Mouse (Mus musculus) heart, embryonic 13.5 days (tissue): ENCODE measurements around the gene Ctcfl. TPM values are rescaled to one million over a fixed set of nuclear protein-coding genes. Genes with fewer than 3 reads are reported as not detected.
"Not testable (repeated sequence)": the region's sequence is repeated elsewhere in the genome, so short reads cannot be mapped to it uniquely, and the experiment has no call there.

Source experiments
- ATAC-seq: fragments of 200-750 bp; cut with Nextera tagmentation; 2 replicates; pipeline ENCODE4 v1.8.0; 2017; ENCODE audit warnings: moderate TSS enrichment; ENCODE audit not compliant: insufficient number of reproducible peaks, low FRiP score, low TSS enrichment; ENCODE audit errors: extremely low read depth
- H3K27ac ChIP-seq: fragments of 300-500 bp; sonication (generic); replicated peaks from 2 replicates; pipeline ENCODE4 v1.5.1; 2015; ENCODE audit warnings: moderate library complexity, mild to moderate bottlenecking, inconsistent platforms
- H3K27me3 ChIP-seq: fragments of 300-500 bp; sonication (generic); replicated peaks from 2 replicates; pipeline ENCODE4 v1.6.1; 2015; ENCODE audit warnings: mild to moderate bottlenecking, inconsistent platforms
- H3K36me3 ChIP-seq: fragments of 300-500 bp; sonication (generic); 2 replicates; pipeline ENCODE4 v1.6.1; 2015; ENCODE audit warnings: mild to moderate bottlenecking, inconsistent platforms
- H3K4me1 ChIP-seq: fragments of 300-500 bp; sonication (generic); 2 replicates; pipeline ENCODE4 v1.6.1; 2015; ENCODE audit warnings: inconsistent platforms
- H3K4me2 ChIP-seq: fragments of 300-500 bp; sonication (generic); 2 replicates; pipeline ENCODE4 v1.6.1; 2015; ENCODE audit warnings: inconsistent platforms, mild to moderate bottlenecking, moderate library complexity
- H3K4me3 ChIP-seq: fragments of 300-500 bp; sonication (generic); 2 replicates; pipeline ENCODE4 v1.5.1; 2015; ENCODE audit warnings: moderate library complexity, mild to moderate bottlenecking, inconsistent platforms
- H3K9ac ChIP-seq: fragments of 300-500 bp; sonication (generic); 2 replicates; pipeline ENCODE4 v1.6.1; 2015; ENCODE audit warnings: inconsistent platforms, mild to moderate bottlenecking, moderate library complexity
- H3K9me3 ChIP-seq: fragments of 300-500 bp; sonication (generic); 2 replicates; pipeline ENCODE4 v1.6.1; 2016; ENCODE audit warnings: inconsistent platforms
- WGBS: fragments of 180-500 bp; shearing (Covaris S2); methylation state at CpG from one replicate; pipeline ENCODE4 v1.1.7; 2015; ENCODE audit warnings: mixed read lengths; 5-methylcytosine and 5-hydroxymethylcytosine counted together
- polyA plus RNA-seq: library from polyadenylated mRNA; unstranded; fragments of >200 nt; fragmentation: Nextera tagmentation; extraction: Ambion mirVana; gene quantifications from 2 replicates; pipeline ENCODE4 v1.2.1, GENCODE M21; 2015

Gene Ctcfl
- polyA plus RNA-seq, 1 experiment from 2014 or later, result 0.70 TPM

DNA sequence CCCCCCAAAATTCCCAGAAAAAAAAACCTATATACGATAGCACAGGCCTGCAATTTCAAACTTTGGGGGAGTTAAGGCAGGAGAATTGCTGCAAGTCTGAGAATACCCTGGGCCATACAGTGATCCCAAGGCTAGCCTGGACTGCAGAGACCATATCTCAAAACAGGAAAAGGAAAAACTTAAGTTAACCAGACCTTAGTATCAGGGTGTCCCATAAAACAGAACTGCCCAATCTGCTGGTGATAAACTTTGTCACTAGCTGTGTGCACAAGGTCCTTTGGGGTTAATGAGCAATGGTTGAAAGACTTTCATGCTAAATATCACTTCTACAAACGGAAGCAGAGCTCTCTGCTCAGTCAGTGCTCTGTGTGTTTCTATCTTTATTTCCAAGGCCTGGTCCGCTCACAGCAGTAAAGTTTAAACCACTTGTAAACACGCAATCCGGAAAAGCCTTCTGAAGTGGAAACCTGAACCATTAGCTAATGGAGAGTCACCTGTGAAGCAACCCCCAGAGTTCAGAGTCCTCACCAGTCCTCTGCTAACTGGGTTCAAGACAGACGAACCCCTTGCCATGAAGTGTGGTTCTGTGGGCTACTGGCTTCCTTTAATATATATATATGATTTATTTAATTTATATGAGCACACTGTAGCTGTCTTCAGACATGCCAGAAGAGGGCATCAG is 10.7 kb downstream of the Ctcfl start:
- no peak overlapping the region for H3K9ac ChIP-seq
- no peak for ATAC-seq
- H3K27ac ChIP-seq, result no peak overlapping the region
- peaks cover 6% of the 10 kb centered on the region for H3K4me1 ChIP-seq
- 0 out of 2 replicates have a peak, but pooled peaks cover 3% of the 10 kb centered on the region for H3K9me3 ChIP-seq
- peaks cover 15% of the 10 kb centered on the region for H3K27me3 ChIP-seq
- no peak overlapping the region for H3K4me2 ChIP-seq
- H3K4me3 ChIP-seq, result no peak overlapping the region
- WGBS, result 68% methylated on average over 6 of the region's 6 CpGs
- no peaks in the 10 kb centered on the region for H3K36me3 ChIP-seq

DNA sequence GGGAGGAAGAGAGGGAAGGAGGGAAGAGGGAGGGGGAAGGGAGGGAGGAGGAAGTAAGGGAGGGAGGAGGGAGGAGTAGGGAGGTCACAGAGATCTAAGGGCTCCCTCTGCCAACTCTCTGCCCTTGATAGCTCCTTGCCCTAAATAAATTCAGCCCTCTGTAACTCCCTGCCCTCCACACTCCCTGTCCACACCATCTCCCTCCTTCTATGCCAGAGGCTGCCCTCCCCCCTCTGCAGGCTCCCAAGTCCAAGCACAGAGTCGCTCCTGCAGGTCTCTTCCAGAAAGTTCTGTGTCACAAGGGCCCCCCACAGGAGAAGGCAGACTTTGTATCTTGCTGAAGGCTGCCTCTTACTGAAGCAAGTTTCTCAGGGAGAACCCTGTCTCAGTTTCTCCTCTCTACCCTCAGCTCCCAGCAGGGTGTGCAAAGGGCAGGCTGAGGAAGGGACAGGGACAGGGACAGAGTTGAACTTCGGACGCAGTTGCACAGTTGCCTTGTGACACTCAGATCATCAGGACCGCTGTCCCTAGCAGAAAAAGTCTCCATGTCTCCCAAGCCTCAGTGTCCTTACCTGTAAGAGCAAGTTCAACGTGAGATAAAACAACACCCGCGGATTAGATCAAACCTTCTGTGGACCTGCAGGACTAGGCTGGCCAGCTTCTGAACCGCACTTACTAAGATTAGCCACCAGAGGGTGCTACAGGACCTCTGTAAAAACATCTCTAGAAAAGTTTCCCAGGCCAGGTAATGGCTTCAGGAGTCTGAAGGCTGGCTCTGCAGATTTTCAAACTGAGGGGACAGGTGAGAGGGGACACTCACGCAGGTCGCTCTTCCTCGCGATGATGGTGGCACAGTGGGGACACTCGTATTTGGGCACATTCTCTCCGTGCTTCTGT is 12.2 kb downstream of the Ctcfl start:
- peak overlapping the region; percentile 24; the same call in 1 of the 2 replicates for H3K4me2 ChIP-seq
- peaks cover 6% of the 10 kb centered on the region for H3K4me1 ChIP-seq
- no peak for ATAC-seq
- WGBS, result 16% methylated on average over 14 of the region's 14 CpGs
- H3K36me3 ChIP-seq, result no peaks in the 10 kb centered on the region
- no peak overlapping the region for H3K27ac ChIP-seq
- no peaks in the 10 kb centered on the region for H3K9me3 ChIP-seq
- H3K27me3 ChIP-seq, result peaks cover 15% of the 10 kb centered on the region
- H3K4me3 ChIP-seq, result no peak overlapping the region
- peak overlapping the region; percentile 0; the same call in 1 of the 2 replicates for H3K9ac ChIP-seq

DNA sequence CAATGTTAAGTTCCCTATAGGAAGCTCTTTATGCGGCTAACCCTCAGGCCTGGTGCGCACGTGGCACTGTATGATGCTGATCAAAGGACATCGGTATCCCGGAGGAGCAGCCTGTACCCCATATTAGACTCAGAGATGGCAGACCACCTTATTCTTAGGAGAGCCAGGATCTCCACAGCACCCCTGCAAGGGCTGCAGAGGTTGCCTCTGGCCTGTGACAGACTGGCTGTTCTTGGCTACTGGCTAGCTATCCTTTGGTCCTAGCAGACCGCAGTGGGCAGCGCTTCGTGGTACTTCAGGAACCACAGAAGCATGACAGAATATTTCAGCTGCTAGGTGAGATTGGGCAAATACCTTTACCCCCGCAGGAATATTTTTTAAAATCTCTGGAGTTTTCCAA is 12.9 kb downstream of the Ctcfl start:
- no peaks in the 10 kb centered on the region for H3K36me3 ChIP-seq
- ATAC-seq, result peak; percentile 51; the same call in 1 of the 2 replicates
- no peaks in the 10 kb centered on the region for H3K9me3 ChIP-seq
- no peak overlapping the region for H3K27ac ChIP-seq
- 80% methylated on average over 9 of the region's 9 CpGs for WGBS
- peaks cover 6% of the 10 kb centered on the region for H3K4me1 ChIP-seq
- no peak overlapping the region for H3K9ac ChIP-seq
- H3K4me3 ChIP-seq, result no peak overlapping the region
- peaks cover 18% of the 10 kb centered on the region for H3K27me3 ChIP-seq
- no peak overlapping the region for H3K4me2 ChIP-seq

- H3K9me3 ChIP-seq, H3K9ac ChIP-seq, H3K27me3 ChIP-seq, H3K4me2 ChIP-seq, H3K27ac ChIP-seq, ATAC-seq, H3K36me3 ChIP-seq, H3K4me1 ChIP-seq, H3K4me3 ChIP-seq: not testable (repeated sequence)
- 90% methylated on average over 10 of the region's 10 CpGs for WGBS
Measured at GRCm38 (mm10) chr2:173097337-173097736, 22.0 kb downstream of the Ctcfl start.

GRCm38 (mm10) chr2:173089437-173089836 is 29.9 kb downstream of the Ctcfl start:
- Histone ChIP-seq H3K27me3 (no peaks in the 10 kb centered on the region), H3K9ac (peak overlapping the region; percentile 79), H3K4me2 (peak overlapping the region; percentile 63), H3K27ac (peak overlapping the region; percentile 99; the same call in 1 of the 2 replicates), H3K4me1 (peaks cover 30% of the 10 kb centered on the region), H3K4me3 (no peak overlapping the region), H3K9me3 (no peaks in the 10 kb centered on the region), H3K36me3 (no peaks in the 10 kb centered on the region)
- no peak for ATAC-seq
- 12% methylated on average over 6 of the region's 6 CpGs for WGBS

GRCm38 (mm10) chr2:173087405-173087804 is 31.9 kb downstream of the Ctcfl start:
- WGBS, result 23% methylated on average over 13 of the region's 13 CpGs
- Histone ChIP-seq H3K27ac (peak overlapping the region; percentile 99), H3K4me1 (peaks cover 44% of the 10 kb centered on the region), H3K36me3 (no peaks in the 10 kb centered on the region), H3K4me2 (peak overlapping the region; percentile 63), H3K4me3 (peak overlapping the region; percentile 35), H3K9ac (peak overlapping the region; percentile 79), H3K9me3 (no peaks in the 10 kb centered on the region; the same call in 1 of the 2 replicates), H3K27me3 (no peaks in the 10 kb centered on the region)
- peak; percentile 52; the same call in 1 of the 2 replicates for ATAC-seq

DNA sequence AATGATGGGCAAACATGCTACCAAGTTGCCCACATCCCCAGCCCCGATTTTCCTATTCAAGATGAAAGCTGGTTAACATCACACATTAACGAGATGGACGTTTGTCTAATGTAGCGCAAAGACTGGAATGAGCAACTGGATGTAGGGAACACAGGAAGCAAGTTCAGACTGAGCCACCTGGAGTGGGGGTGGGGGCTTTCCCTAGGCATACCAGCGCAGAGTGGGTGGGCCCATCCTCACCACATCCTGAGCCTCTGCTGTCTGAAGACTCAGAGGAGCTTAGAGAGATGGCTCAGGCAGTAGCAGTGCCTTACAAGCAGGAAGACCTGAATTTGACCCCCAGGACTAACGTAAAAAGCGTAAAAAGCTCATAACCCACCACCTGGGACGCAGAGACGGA is 33.6 kb downstream of the Ctcfl start:
- no peak for ATAC-seq
- H3K27ac ChIP-seq, result peak overlapping the region; percentile 99

GRCm38 (mm10) chr2:173084871-173085270 is 34.5 kb downstream of the Ctcfl start:
- Histone ChIP-seq H3K4me1 (peaks cover 53% of the 10 kb centered on the region), H3K9ac (no peak overlapping the region), H3K4me2 (no peak overlapping the region), H3K27ac (no peak overlapping the region), H3K36me3 (no peaks in the 10 kb centered on the region), H3K27me3 (no peaks in the 10 kb centered on the region), H3K4me3 (no peak overlapping the region), H3K9me3 (no peaks in the 10 kb centered on the region; the same call in 1 of the 2 replicates)
- ATAC-seq, result no peak
- 92% methylated on average over 11 of the region's 11 CpGs for WGBS

More for the DNA sequence above, 33.6 kb downstream of the Ctcfl start:
- H3K36me3 ChIP-seq, result no peaks in the 10 kb centered on the region
- 80% methylated on average over 9 of the region's 9 CpGs for WGBS
- no peak overlapping the region for H3K4me3 ChIP-seq
- no peaks in the 10 kb centered on the region; the same call in 1 of the 2 replicates for H3K9me3 ChIP-seq
- no peak overlapping the region for H3K9ac ChIP-seq
- no peak overlapping the region for H3K4me2 ChIP-seq
- peaks cover 44% of the 10 kb centered on the region for H3K4me1 ChIP-seq
- H3K27me3 ChIP-seq, result no peaks in the 10 kb centered on the region

- 18% methylated on average over 13 of the region's 13 CpGs for WGBS
- H3K9ac ChIP-seq, result peak overlapping the region; percentile 72
- no peaks in the 10 kb centered on the region for H3K27me3 ChIP-seq
- ATAC-seq, result peak; percentile 22; the same call in 1 of the 2 replicates
- H3K27ac ChIP-seq, result peak overlapping the region; percentile 77
- H3K36me3 ChIP-seq, result no peaks in the 10 kb centered on the region
- peak overlapping the region; percentile 51 for H3K4me2 ChIP-seq
- peaks cover 58% of the 10 kb centered on the region for H3K4me1 ChIP-seq
- peak overlapping the region; percentile 5; the same call in 1 of the 2 replicates for H3K4me3 ChIP-seq
- no peaks in the 10 kb centered on the region; the same call in 1 of the 2 replicates for H3K9me3 ChIP-seq
Measured at GRCm38 (mm10) chr2:173083712-173084475, 35.4 kb downstream of the Ctcfl start.

GRCm38 (mm10) chr2:173083106-173083505 is 36.2 kb downstream of the Ctcfl start:
- ATAC-seq, result no peak
- H3K9me3 ChIP-seq, result no peaks in the 10 kb centered on the region; the same call in 1 of the 2 replicates
- peaks cover 52% of the 10 kb centered on the region for H3K4me1 ChIP-seq
- H3K27me3 ChIP-seq, result no peaks in the 10 kb centered on the region
- peak overlapping the region; percentile 72 for H3K9ac ChIP-seq
- no peak overlapping the region for H3K4me3 ChIP-seq
- H3K4me2 ChIP-seq, result peak overlapping the region; percentile 51
- 77% methylated on average over 9 of the region's 9 CpGs for WGBS
- H3K36me3 ChIP-seq, result no peaks in the 10 kb centered on the region
- H3K27ac ChIP-seq, result peak overlapping the region; percentile 77

DNA sequence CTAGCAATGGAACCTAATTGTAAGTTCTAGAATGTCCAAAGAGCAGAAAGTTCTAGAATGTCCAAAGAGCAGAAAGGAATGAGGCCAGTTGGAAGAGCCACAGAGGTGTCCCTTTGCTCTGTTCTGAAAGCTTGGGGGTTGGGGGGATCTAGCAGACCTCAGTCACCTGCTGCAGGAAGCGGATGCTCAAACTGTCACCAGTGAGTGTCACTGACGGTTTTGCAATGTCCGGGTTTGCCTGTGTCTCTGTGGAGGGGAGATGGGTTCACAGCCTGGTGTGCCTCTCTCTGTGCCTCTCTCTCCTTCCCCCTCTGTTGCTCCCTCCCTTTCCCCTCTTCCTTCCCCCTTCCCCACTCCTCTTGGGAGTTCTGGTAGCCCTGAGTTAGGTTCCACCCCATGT is 36.6 kb downstream of the Ctcfl start:
- H3K27ac ChIP-seq, result no peak overlapping the region
- no peak for ATAC-seq
- H3K4me1 ChIP-seq, result peaks cover 48% of the 10 kb centered on the region
- no peak overlapping the region for H3K4me2 ChIP-seq
- no peak overlapping the region for H3K4me3 ChIP-seq
- H3K9me3 ChIP-seq, result no peaks in the 10 kb centered on the region; the same call in 1 of the 2 replicates
- no peaks in the 10 kb centered on the region for H3K36me3 ChIP-seq
- H3K9ac ChIP-seq, result no peak overlapping the region
- H3K27me3 ChIP-seq, result no peaks in the 10 kb centered on the region
- 88% methylated on average over 3 of the region's 3 CpGs for WGBS
